Mouse (Mus musculus): ENCODE data around the gene Chdh. TPM values are rescaled to one million over a fixed set of nuclear protein-coding genes. Genes with fewer than 3 reads are reported as not detected.

Chdh gene
- polyA plus RNA-seq, 1 experiment from 2014 or later = 1.5 TPM

GRCm38 (mm10) chr14:29999475-29999811, 9.4 kb upstream of the Chdh start:
- H3K9me3 ChIP-seq (ENCODE audit: control insufficient read depth, low read length) = no peaks in the 10 kb centered on the region
- 0 out of 2 replicates have a peak, but pooled peaks cover 3% of the 10 kb centered on the region for H3K36me3 ChIP-seq (ENCODE audit: control insufficient read depth, insufficient read depth, low read length)
- no peak overlapping the region for H3K4me2 ChIP-seq (replicated peaks; ENCODE audit: low read depth)
- no peaks in the 10 kb centered on the region for H3K27me3 ChIP-seq (ENCODE audit: control insufficient read depth, insufficient read depth, low read length)
- no peak for DNase-seq (ENCODE audit: low spot score)
- H3K27ac ChIP-seq (replicated peaks) = no peak overlapping the region
- H3K4me1 ChIP-seq (replicated peaks; ENCODE audit: control insufficient read depth, insufficient read depth) = no peaks in the 10 kb centered on the region
- no peak overlapping the region for H3K4me3 ChIP-seq (ENCODE audit: low read depth, low read length)
- H3K9ac ChIP-seq (ENCODE audit: low read length) = no peak overlapping the region
- TF ChIP-seq CTCF (IDR thresholded peaks at IDR 0.05; ENCODE audit: low read depth) (no peak), EP300 (optimal IDR thresholded peaks at IDR 0.05) (no peak)
- WGBS = 80% methylated on average over 3 of the region's 3 CpGs
- ATAC-seq (ENCODE audit: low FRiP score, low TSS enrichment) = no peak; the same call in 1 of the 2 replicates

- ATAC-seq (ENCODE audit: low FRiP score, low TSS enrichment) (peak; percentile 53), DNase-seq (ENCODE audit: low spot score) (peak; percentile 83)
- H3K9me3 ChIP-seq (ENCODE audit: control insufficient read depth, low read length) = no peaks in the 10 kb centered on the region
- peak overlapping the region; percentile 77 for H3K27ac ChIP-seq (replicated peaks)
- H3K4me2 ChIP-seq (replicated peaks; ENCODE audit: low read depth) = peak overlapping the region; percentile 75
- H3K9ac ChIP-seq (ENCODE audit: low read length) = no peak overlapping the region
- 36% methylated on average over 10 of the region's 10 CpGs for WGBS
- 0 out of 2 replicates have a peak, but pooled peaks cover 4% of the 10 kb centered on the region for H3K4me1 ChIP-seq (replicated peaks; ENCODE audit: control insufficient read depth, insufficient read depth)
- no peaks in the 10 kb centered on the region for H3K27me3 ChIP-seq (ENCODE audit: control insufficient read depth, insufficient read depth, low read length)
- 0 out of 2 replicates have a peak overlapping the region, but pooled peaks have one; percentile 39 for H3K4me3 ChIP-seq (ENCODE audit: low read depth, low read length)
- H3K36me3 ChIP-seq (ENCODE audit: control insufficient read depth, insufficient read depth, low read length) = no peaks in the 10 kb centered on the region
- TF ChIP-seq EP300 (optimal IDR thresholded peaks at IDR 0.05) = no peak
- TF ChIP-seq CTCF (IDR thresholded peaks at IDR 0.05; ENCODE audit: low read depth) = no peak
Observed at GRCm38 (mm10) chr14:30009864-30010560, 1.2 kb downstream of the Chdh start.

GRCm38 (mm10) chr14:30011886-30012560, 3.2 kb downstream of the Chdh start:
- TF ChIP-seq CTCF (IDR thresholded peaks at IDR 0.05; ENCODE audit: low read depth) (no peak), EP300 (optimal IDR thresholded peaks at IDR 0.05) (no peak)
- Histone ChIP-seq H3K27ac (replicated peaks) (no peak overlapping the region), H3K27me3 (ENCODE audit: control insufficient read depth, insufficient read depth, low read length) (no peaks in the 10 kb centered on the region), H3K36me3 (ENCODE audit: control insufficient read depth, insufficient read depth, low read length) (no peaks in the 10 kb centered on the region), H3K4me1 (replicated peaks; ENCODE audit: control insufficient read depth, insufficient read depth) (0 out of 2 replicates have a peak, but pooled peaks cover 4% of the 10 kb centered on the region), H3K4me2 (replicated peaks; ENCODE audit: low read depth) (no peak overlapping the region), H3K9ac (ENCODE audit: low read length) (no peak overlapping the region), H3K4me3 (ENCODE audit: low read depth, low read length) (no peak overlapping the region), H3K9me3 (ENCODE audit: control insufficient read depth, low read length) (no peaks in the 10 kb centered on the region)
- peak; percentile 33 for DNase-seq (ENCODE audit: low spot score)
- 71% methylated on average over 10 of the region's 10 CpGs for WGBS
- no peak for ATAC-seq (ENCODE audit: low FRiP score, low TSS enrichment)

GRCm38 (mm10) chr14:30014487-30014886, 5.7 kb downstream of the Chdh start:
- TF ChIP-seq EP300 (optimal IDR thresholded peaks at IDR 0.05) (no peak), CTCF (IDR thresholded peaks at IDR 0.05; ENCODE audit: low read depth) (no peak)
- Histone ChIP-seq H3K9ac (ENCODE audit: low read length) (no peak overlapping the region), H3K9me3 (ENCODE audit: control insufficient read depth, low read length) (no peaks in the 10 kb centered on the region), H3K4me2 (replicated peaks; ENCODE audit: low read depth) (no peak overlapping the region), H3K4me1 (replicated peaks; ENCODE audit: control insufficient read depth, insufficient read depth) (0 out of 2 replicates have a peak, but pooled peaks cover 1% of the 10 kb centered on the region), H3K27me3 (ENCODE audit: control insufficient read depth, insufficient read depth, low read length) (no peaks in the 10 kb centered on the region), H3K27ac (replicated peaks) (no peak overlapping the region), H3K36me3 (ENCODE audit: control insufficient read depth, insufficient read depth, low read length) (no peaks in the 10 kb centered on the region), H3K4me3 (ENCODE audit: low read depth, low read length) (no peak overlapping the region)
- WGBS = 64% methylated on average over 10 of the region's 10 CpGs
- DNase-seq (ENCODE audit: low spot score) (no peak), ATAC-seq (ENCODE audit: low FRiP score, low TSS enrichment) (no peak)

GRCm38 (mm10) chr14:30015008-30015407, 6.2 kb downstream of the Chdh start:
- TF ChIP-seq EP300 (optimal IDR thresholded peaks at IDR 0.05) (no peak), CTCF (IDR thresholded peaks at IDR 0.05; ENCODE audit: low read depth) (no peak)
- Histone ChIP-seq H3K4me2 (replicated peaks; ENCODE audit: low read depth) (no peak overlapping the region), H3K4me3 (ENCODE audit: low read depth, low read length) (no peak overlapping the region), H3K9ac (ENCODE audit: low read length) (no peak overlapping the region), H3K9me3 (ENCODE audit: control insufficient read depth, low read length) (no peaks in the 10 kb centered on the region), H3K27ac (replicated peaks) (no peak overlapping the region), H3K36me3 (ENCODE audit: control insufficient read depth, insufficient read depth, low read length) (no peaks in the 10 kb centered on the region), H3K4me1 (replicated peaks; ENCODE audit: control insufficient read depth, insufficient read depth) (no peaks in the 10 kb centered on the region), H3K27me3 (ENCODE audit: control insufficient read depth, insufficient read depth, low read length) (no peaks in the 10 kb centered on the region)
- ATAC-seq (ENCODE audit: low FRiP score, low TSS enrichment) (no peak), DNase-seq (ENCODE audit: low spot score) (no peak)
- WGBS = 50% methylated on average over 1 of the region's 1 CpGs

- no peaks in the 10 kb centered on the region for H3K36me3 ChIP-seq (ENCODE audit: control insufficient read depth, insufficient read depth, low read length)
- no peaks in the 10 kb centered on the region for H3K4me1 ChIP-seq (replicated peaks; ENCODE audit: control insufficient read depth, insufficient read depth)
- ATAC-seq (ENCODE audit: low FRiP score, low TSS enrichment) = no peak
- TF ChIP-seq EP300 (optimal IDR thresholded peaks at IDR 0.05) = no peak
- no peak for TF ChIP-seq CTCF (IDR thresholded peaks at IDR 0.05; ENCODE audit: low read depth)
- H3K9ac ChIP-seq (ENCODE audit: low read length) = no peak overlapping the region
- WGBS = 83% methylated on average over 5 of the region's 5 CpGs
- no peak overlapping the region for H3K4me2 ChIP-seq (replicated peaks; ENCODE audit: low read depth)
- no peak overlapping the region for H3K4me3 ChIP-seq (ENCODE audit: low read depth, low read length)
- H3K27ac ChIP-seq (replicated peaks) = no peak overlapping the region
- no peaks in the 10 kb centered on the region for H3K9me3 ChIP-seq (ENCODE audit: control insufficient read depth, low read length)
- no peaks in the 10 kb centered on the region for H3K27me3 ChIP-seq (ENCODE audit: control insufficient read depth, insufficient read depth, low read length)
- DNase-seq (ENCODE audit: low spot score) = no peak
Observed at GRCm38 (mm10) chr14:30016666-30017065, 7.8 kb downstream of the Chdh start.

All from stomach, postnatal 0 days (tissue).